20 mouse cellular contexts compared by ENCODE assay signal in genomic region chr10:86755816-86756502, GRCm38 (mm10). TPM values are rescaled to one million over a fixed set of nuclear protein-coding genes. Genes with fewer than 3 reads are reported as not detected.
"Had no signal": no experiment of that assay in that cellular context is flagged by ENCODE, and none has a peak within 500 bp of the region (broad histone marks: within the 10 kb centered on the region; RNA-seq: fewer than 3 reads in every experiment).

No protein-coding gene starts in this region.

- H3K27ac ChIP-seq: limb, embryonic 12.5 days; liver, embryonic 13.5 days; lung, embryonic 15.5 days; macrophage; midbrain, embryonic 13.5 days; neural tube, embryonic 15.5 days had no signal

- H3K36me3 ChIP-seq: limb, embryonic 12.5 days; liver, embryonic 13.5 days; lung, embryonic 15.5 days; midbrain, embryonic 13.5 days; neural tube, embryonic 15.5 days had no signal

- DNase-seq: kidney, postnatal 14 days; layer of hippocampus, postnatal 36 days; liver; liver, embryonic 13.5 days; liver, postnatal 0 days; lung, postnatal 14 days; right cerebral cortex, adult 18-20 months; right cerebral cortex, postnatal 25 days; thymus, postnatal 4 days had no signal

- H3K9me3 ChIP-seq: limb, embryonic 12.5 days; liver, embryonic 13.5 days; lung, embryonic 15.5 days; megakaryocyte, embryonic 14.5 days; midbrain, embryonic 13.5 days; neural tube, embryonic 15.5 days had no signal

- H3K4me2 ChIP-seq: limb, embryonic 12.5 days; liver, embryonic 13.5 days; lung, embryonic 15.5 days; midbrain, embryonic 13.5 days; neural tube, embryonic 15.5 days had no signal

- H3K4me3 ChIP-seq: limb, embryonic 12.5 days; liver, embryonic 13.5 days; lung, embryonic 15.5 days; megakaryocyte, embryonic 14.5 days; midbrain, embryonic 13.5 days; myocyte; neural tube, embryonic 15.5 days had no signal

- H3K27me3 ChIP-seq: limb, embryonic 12.5 days; liver, embryonic 13.5 days; lung, embryonic 15.5 days; midbrain, embryonic 13.5 days; neural tube, embryonic 15.5 days had no signal

- ATAC-seq: liver, postnatal 0 days; midbrain, embryonic 13.5 days had no signal

- H3K4me1 ChIP-seq: limb, embryonic 12.5 days; liver, embryonic 13.5 days; lung, embryonic 15.5 days; midbrain, embryonic 13.5 days had no signal

- H3K9ac ChIP-seq: limb, embryonic 12.5 days; liver, embryonic 13.5 days; liver, postnatal 0 days; lung, embryonic 15.5 days; midbrain, embryonic 13.5 days; neural tube, embryonic 15.5 days had no signal

RNA-seq across cellular contexts. Expression of gene Gm49358, which starts 7.8 kb away (rescaled TPM):
- total RNA-seq: midbrain, postnatal 0 days had no signal
- polyA plus RNA-seq: limb, embryonic 12.5 days; liver, embryonic 13.5 days; liver, postnatal 0 days; lung, embryonic 15.5 days; midbrain, embryonic 13.5 days; midbrain, postnatal 0 days; myocyte; neural tube, embryonic 11.5 days; neural tube, embryonic 15.5 days; small intestine, adult 2 months; stomach, embryonic 16.5 days had no signal
